Mouse (Mus musculus) gastrocnemius, postnatal 4 days (tissue): Measurements from ENCODE around the gene Phkg1. TPM values are rescaled to one million over a fixed set of nuclear protein-coding genes. Genes with fewer than 3 reads are reported as not detected.

Experiments
- DNase-seq, 2 experiments: peaks; one replicate each; pipeline ENCODE4 v3.0.0; 2021 to 2022; ENCODE audit warnings: low spot score in 2 of 2, mixed read lengths in 2 of 2
- total RNA-seq, 2 experiments: library from RNA; stranded (reverse); gene quantifications; 2 replicates each; pipeline ENCODE4 v1.2.3; 2021

Gene Phkg1
- total RNA-seq, 2 experiments from 2014 or later: 85.0 to 98.6 TPM

DNA sequence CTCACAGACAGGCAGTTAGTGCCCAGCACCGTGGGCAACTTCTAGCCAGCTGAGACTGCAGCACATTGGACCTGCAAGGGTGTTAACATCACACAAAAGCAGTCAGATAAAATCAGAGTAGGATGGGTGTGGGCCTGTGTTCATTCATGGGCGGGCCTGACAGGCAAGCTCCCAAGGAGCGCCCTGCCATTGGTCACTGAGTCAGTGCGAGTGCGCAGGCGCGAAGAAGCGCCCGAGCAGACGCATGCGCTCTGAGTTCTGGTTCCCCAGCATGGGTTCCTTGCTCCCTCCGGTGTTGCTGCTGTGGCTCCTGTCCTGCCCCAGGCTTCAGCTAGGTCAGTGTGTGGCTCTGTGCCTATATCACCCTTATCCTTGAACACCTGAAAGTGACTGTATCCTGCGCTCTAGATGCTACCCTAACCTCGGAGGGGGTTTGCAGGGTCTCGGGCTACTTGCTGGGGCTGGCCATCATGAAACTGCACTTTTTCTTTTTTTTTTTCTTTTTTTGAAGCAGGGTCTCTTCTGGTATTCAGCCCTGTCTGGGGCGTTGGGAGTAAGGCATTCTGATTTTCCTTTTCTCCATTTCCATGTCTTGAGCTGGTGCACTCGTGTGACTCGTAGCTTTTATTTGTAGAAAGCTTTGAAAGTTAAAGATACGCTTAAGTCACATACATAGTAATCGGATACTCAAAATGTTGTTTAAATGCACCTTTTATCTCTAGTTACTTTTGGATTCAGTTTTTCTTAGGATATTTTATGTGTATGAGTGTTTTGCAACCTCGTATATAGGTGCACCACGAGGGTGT, 51.4 kb downstream of the Phkg1 start, which contains the start of gene Sumf2:
TSS of gene Sumf2 (plus strand) at position 235 of the 806 bp plus-strand sequence.
- peak; percentile 93 to 94 for DNase-seq

DNA sequence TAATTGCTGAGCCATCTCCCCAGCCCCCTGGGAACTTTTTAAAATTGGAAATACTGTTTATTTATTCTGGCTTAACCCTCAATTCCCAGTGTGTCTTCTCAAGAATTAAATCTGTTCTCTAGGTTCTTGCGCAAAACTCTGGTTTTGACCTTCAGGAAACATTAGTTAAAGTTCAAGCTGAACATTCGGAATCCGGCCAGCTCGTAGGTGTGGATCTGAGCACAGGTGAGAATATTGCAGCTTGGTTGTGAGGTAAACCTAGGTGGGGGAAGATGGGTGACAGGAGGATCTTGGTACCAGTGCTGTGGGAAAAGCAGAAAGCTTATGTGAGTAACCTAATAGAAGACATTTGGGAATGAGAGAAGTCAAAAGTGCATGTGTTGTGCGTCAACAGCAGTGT, 53.5 kb downstream of the Phkg1 start:
- DNase-seq: no peak

Other genes with a start within 250 kb of the Phkg1 start
- 1 to 10 TPM; 2.5 to 3.6 TPM for gene Zfp11, start 228.4 kb downstream of the Phkg1 start, total RNA-seq
- not detected for gene Sept14, start 190.0 kb downstream of the Phkg1 start, total RNA-seq
- gene Mrps17, start 183.1 kb downstream of the Phkg1 start, total RNA-seq: 10 to 100 TPM; 87.0 to 88.3 TPM
- gene Nipsnap2, start 173.5 kb downstream of the Phkg1 start, total RNA-seq: 100 to 1,000 TPM; 348 to 363 TPM
- gene Psph, start 111.1 kb downstream of the Phkg1 start, total RNA-seq: 10 to 100 TPM; 15.5 to 20.0 TPM
- gene Sumf2, start 51.6 kb downstream of the Phkg1 start, total RNA-seq: 10 to 100 TPM; 20.9 to 22.2 TPM
- 100 to 1,000 TPM; 413 to 416 TPM for gene Chchd2, start 11.1 kb downstream of the Phkg1 start, total RNA-seq
- 1 to 10 TPM; 1.5 to 2.0 TPM for gene Zbed5, start 2.8 kb downstream of the Phkg1 start, total RNA-seq
- 1 to 10 TPM; 1.5 to 1.8 TPM for gene Nupr1l, start 10.0 kb upstream of the Phkg1 start, total RNA-seq
- 10 to 100 TPM; 21.3 to 22.0 TPM for gene Vkorc1l1, start 43.4 kb upstream of the Phkg1 start, total RNA-seq
- 10 to 100 TPM; 25.1 to 28.6 TPM for gene Gusb, start 104.5 kb upstream of the Phkg1 start, total RNA-seq
- 10 to 100 TPM; 13.0 to 14.8 TPM for gene Asl, start 130.7 kb upstream of the Phkg1 start, total RNA-seq
- 10 to 100 TPM; 14.4 to 16.3 TPM for gene Crcp, start 130.7 kb upstream of the Phkg1 start, total RNA-seq
- gene Tpst1, start 174.8 kb upstream of the Phkg1 start, total RNA-seq: 10 to 100 TPM; 40.6 to 41.8 TPM
- gene Kctd7, start 246.3 kb upstream of the Phkg1 start, total RNA-seq: 1 to 10 TPM; 6.6 to 8.0 TPM